Mouse (Mus musculus) liver, postnatal 0 days (tissue): ENCODE measurements around the gene Rps9. TPM values are rescaled to one million over a fixed set of nuclear protein-coding genes. Genes with fewer than 3 reads are reported as not detected.
"Not testable (repeated sequence)": the region's sequence is repeated elsewhere in the genome, so short reads cannot be mapped to it uniquely, and the experiment has no call there.

Experiments used
- ATAC-seq: fragments of 200-750 bp; cut with Nextera tagmentation; 2 replicates; pipeline ENCODE4 v1.8.0; 2017; ENCODE audit warnings: mild to moderate bottlenecking, moderate library complexity
- DNase-seq: peaks from one replicate; pipeline ENCODE4 v3.0.0-alpha.2; 2016
- H3K27ac ChIP-seq: fragments of 300-500 bp; sonication (generic); 2 replicates; pipeline ENCODE4 v1.5.1; 2014; ENCODE audit warnings: antibody characterized with exemption, moderate library complexity, mild to moderate bottlenecking, low read depth
- H3K27me3 ChIP-seq: fragments of 300-500 bp; sonication (generic); 2 replicates; pipeline ENCODE4 v1.6.1; 2014; ENCODE audit warnings: low read length, control low read depth, mixed read lengths; ENCODE audit not compliant: insufficient read depth
- H3K36me3 ChIP-seq: fragments of 300-500 bp; sonication (generic); replicated peaks from 2 replicates; pipeline ENCODE4 v1.6.1; 2014; ENCODE audit warnings: mild to moderate bottlenecking, control low read depth, low read length, moderate library complexity, mixed read lengths; ENCODE audit not compliant: insufficient read depth
- H3K4me1 ChIP-seq: fragments of 300-500 bp; sonication (generic); 2 replicates; pipeline ENCODE4 v1.6.1; 2014; ENCODE audit warnings: antibody characterized with exemption, mild to moderate bottlenecking, control low read depth; ENCODE audit not compliant: insufficient read depth
- H3K4me2 ChIP-seq: fragments of 300-500 bp; sonication (generic); 2 replicates; pipeline ENCODE4 v1.6.1; 2014; ENCODE audit warnings: low read depth, mild to moderate bottlenecking, low read length, moderate library complexity, mixed read lengths
- H3K4me3 ChIP-seq: fragments of 300-500 bp; sonication (generic); 2 replicates; pipeline ENCODE4 v1.5.1; 2014; ENCODE audit warnings: low read depth, low read length
- H3K9ac ChIP-seq: fragments of 300-500 bp; sonication (generic); replicated peaks from 2 replicates; pipeline ENCODE4 v1.6.1; 2014; ENCODE audit warnings: mild to moderate bottlenecking, moderate library complexity
- H3K9me3 ChIP-seq: fragments of 300-500 bp; sonication (generic); 2 replicates; pipeline ENCODE4 v1.6.1; 2016; ENCODE audit warnings: mild to moderate bottlenecking, control low read depth, low read length, mixed read lengths
- CTCF ChIP-seq: sonication (generic); IDR thresholded peaks from 2 replicates; pipeline ENCODE4 v1.5.1; 2016; ENCODE audit warnings: antibody characterized with exemption, low read depth
- EP300 ChIP-seq: IDR thresholded peaks from 2 replicates; pipeline ENCODE4 v1.6.1; 2016; ENCODE audit warnings: antibody characterized with exemption, low read depth, mild to moderate bottlenecking
- WGBS: fragments of 180-500 bp; shearing (Covaris S2); extraction: QIAGEN DNeasy Blood & Tissue Kit; methylation state at CpG from one replicate; pipeline ENCODE4 v1.1.7; 2014; ENCODE audit not compliant: insufficient replicate concordance; 5-methylcytosine and 5-hydroxymethylcytosine counted together
- microRNA-seq: library from miRNA; unstranded; fragments of <30 nt; microRNA quantifications from one replicate; pipeline ENCODE4, GENCODE M21; 2016
- polyA plus RNA-seq: library from polyadenylated mRNA; unstranded; fragments of >200 nt; fragmentation: Nextera tagmentation; extraction: Ambion mirVana; gene quantifications from 2 replicates; pipeline ENCODE4 v1.2.1, GENCODE M21; 2015

The Rps9 gene
- polyA plus RNA-seq, 1 experiment from 2014 or later = 859 TPM

GRCm38 (mm10) chr7:3712264-3712942, 8.6 kb downstream of the Rps9 start:
- Histone ChIP-seq H3K9ac (no peak overlapping the region), H3K4me2 (no peak overlapping the region)

GRCm38 (mm10) chr7:3715249-3715648, 11.5 kb downstream of the Rps9 start:
- no peak overlapping the region; the same call in 1 of the 2 replicates for H3K27ac ChIP-seq
- no peak for ATAC-seq
- no peak overlapping the region for H3K4me3 ChIP-seq
- H3K36me3 ChIP-seq = no peaks in the 10 kb centered on the region
- no peak overlapping the region for H3K9ac ChIP-seq
- 21% methylated on average over 1 of the region's 1 CpGs for WGBS
- peak overlapping the region; percentile 29 for H3K4me2 ChIP-seq
- no peaks in the 10 kb centered on the region for H3K27me3 ChIP-seq
- H3K9me3 ChIP-seq = no peaks in the 10 kb centered on the region
- TF ChIP-seq EP300 (no peak), CTCF (no peak)
- no peaks in the 10 kb centered on the region for H3K4me1 ChIP-seq
- no peak for DNase-seq

More at GRCm38 (mm10) chr7:3712264-3712942, 8.6 kb downstream of the Rps9 start:
- no peaks in the 10 kb centered on the region for H3K27me3 ChIP-seq
- DNase-seq (peak; percentile 13), ATAC-seq (peak; percentile 28)
- H3K4me3 ChIP-seq = no peak overlapping the region
- H3K36me3 ChIP-seq = peaks cover 8% of the 10 kb centered on the region
- H3K9me3 ChIP-seq = no peaks in the 10 kb centered on the region
- no peaks in the 10 kb centered on the region for H3K4me1 ChIP-seq
- 27% methylated on average over 5 of the region's 5 CpGs for WGBS
- TF ChIP-seq CTCF = no peak
- TF ChIP-seq EP300 = no peak
- peak overlapping the region; percentile 30; the same call in 1 of the 2 replicates for H3K27ac ChIP-seq

GRCm38 (mm10) chr7:3720268-3720667, 16.5 kb downstream of the Rps9 start, which contains the start of gene Pirb:
Gene Pirb, minus strand, starts transcription at chr7:3720391.
- not testable (repeated sequence) for H3K27ac ChIP-seq, H3K36me3 ChIP-seq, H3K27me3 ChIP-seq, H3K9me3 ChIP-seq, DNase-seq, H3K4me1 ChIP-seq, H3K4me3 ChIP-seq, ATAC-seq, H3K9ac ChIP-seq, H3K4me2 ChIP-seq
- WGBS = 0% methylated on average over 1 of the region's 3 CpGs

GRCm38 (mm10) chr7:3725459-3725858, 21.7 kb downstream of the Rps9 start:
- H3K9ac ChIP-seq, H3K36me3 ChIP-seq, DNase-seq, H3K27ac ChIP-seq, H3K4me2 ChIP-seq, H3K27me3 ChIP-seq, H3K4me1 ChIP-seq, H3K4me3 ChIP-seq, ATAC-seq, H3K9me3 ChIP-seq: not testable (repeated sequence)

GRCm38 (mm10) chr7:3732675-3733074, 28.9 kb downstream of the Rps9 start:
- H3K36me3 ChIP-seq, H3K4me3 ChIP-seq, ATAC-seq, H3K9me3 ChIP-seq, H3K4me2 ChIP-seq, H3K4me1 ChIP-seq, DNase-seq, H3K27me3 ChIP-seq, H3K27ac ChIP-seq, H3K9ac ChIP-seq: not testable (repeated sequence)
- no CpG with 5 or more reads among the region's 1 CpGs for WGBS

Small RNA genes within 50 kb of the gene (microRNA-seq; reads per million reads assigned to microRNA genes)
- 2.4 reads per million for gene Mir3572

Other genes starting within 250 kb of the Rps9 start
- 0.24 and 0.41 TPM in 2 replicates for gene Tarm1, start 201.4 kb upstream of the Rps9 start, polyA plus RNA-seq
- gene Oscar, start 87.8 kb upstream of the Rps9 start, polyA plus RNA-seq = 0.12 TPM in 1 of 2 replicates, not detected in the other
- gene Ndufa3, start 86.6 kb upstream of the Rps9 start, polyA plus RNA-seq = 385 and 415 TPM in 2 replicates
- 8.8 and 9.8 TPM in 2 replicates for gene Tfpt, start 74.1 kb upstream of the Rps9 start, polyA plus RNA-seq
- gene Prpf31, start 74.0 kb upstream of the Rps9 start, polyA plus RNA-seq = 20.8 and 24.9 TPM in 2 replicates
- gene Cnot3, start 58.7 kb upstream of the Rps9 start, polyA plus RNA-seq = 12.9 and 13.7 TPM in 2 replicates
- gene Leng1, start 38.2 kb upstream of the Rps9 start, polyA plus RNA-seq = 7.0 and 7.8 TPM in 2 replicates
- gene Tmc4, start 26.4 kb upstream of the Rps9 start, polyA plus RNA-seq = 4.7 and 5.0 TPM in 2 replicates
- gene Tsen34, start 11.1 kb upstream of the Rps9 start, polyA plus RNA-seq = 46.1 and 50.9 TPM in 2 replicates
- 14.8 and 16.1 TPM in 2 replicates for gene Mboat7, start 10.5 kb upstream of the Rps9 start, polyA plus RNA-seq
- 5.6 and 7.0 TPM in 2 replicates for gene Pirb, start 16.4 kb downstream of the Rps9 start, polyA plus RNA-seq
- 0.12 TPM in 1 of 2 replicates, not detected in the other for gene Gm15448, start 121.7 kb downstream of the Rps9 start, polyA plus RNA-seq
- 2.0 and 2.8 TPM in 2 replicates for gene Pira2, start 141.1 kb downstream of the Rps9 start, polyA plus RNA-seq
- 1.4 and 1.6 TPM in 2 replicates for gene Gm14548, start 194.1 kb downstream of the Rps9 start, polyA plus RNA-seq
- 0.73 and 1.2 TPM in 2 replicates for gene Lilra6, start 211.5 kb downstream of the Rps9 start, polyA plus RNA-seq